Mouse (Mus musculus): ENCODE data around the gene Fam133b. TPM values are rescaled to one million over a fixed set of nuclear protein-coding genes. Genes with fewer than 3 reads are reported as not detected.

The Fam133b gene
- polyA plus RNA-seq, 1 experiment: 17.4 TPM

GRCm38 (mm10) chr5:3546226-3546625 lies 2.6 kb downstream of the Fam133b start:
- TF ChIP-seq GATA1 (IDR thresholded peaks at IDR 0.05; ENCODE audit: low read length): no peak

- TF ChIP-seq GATA1 (IDR thresholded peaks at IDR 0.05; ENCODE audit: low read length): no peak
Measured at GRCm38 (mm10) chr5:3551481-3551880, 7.8 kb downstream of the Fam133b start.

- no peak for TF ChIP-seq GATA1 (IDR thresholded peaks at IDR 0.05; ENCODE audit: low read length)
Measured at GRCm38 (mm10) chr5:3554198-3554597, 10.6 kb downstream of the Fam133b start.

- no peak for TF ChIP-seq GATA1 (IDR thresholded peaks at IDR 0.05; ENCODE audit: low read length)
Measured at GRCm38 (mm10) chr5:3571266-3571665, 27.6 kb downstream of the Fam133b start, which contains the start of gene 1700109H08Rik. Gene 1700109H08Rik (plus strand): TSS chr5:3571566.

- TF ChIP-seq GATA1 (IDR thresholded peaks at IDR 0.05; ENCODE audit: low read length): no peak
Measured at GRCm38 (mm10) chr5:3574825-3575224, 31.2 kb downstream of the Fam133b start.

- no peak for TF ChIP-seq GATA1 (IDR thresholded peaks at IDR 0.05; ENCODE audit: low read length)
Measured at GRCm38 (mm10) chr5:3577939-3578338, 34.3 kb downstream of the Fam133b start.

GRCm38 (mm10) chr5:3579066-3579465 lies 35.4 kb downstream of the Fam133b start:
- no peak for TF ChIP-seq GATA1 (IDR thresholded peaks at IDR 0.05; ENCODE audit: low read length)

GRCm38 (mm10) chr5:3595693-3596398 lies 52.2 kb downstream of the Fam133b start, which contains the start of gene Pex1:
Gene Pex1 (plus strand): TSS chr5:3596066.
- no peak for TF ChIP-seq GATA1 (IDR thresholded peaks at IDR 0.05; ENCODE audit: low read length)

GRCm38 (mm10) chr5:3596399-3596766 lies 52.8 kb downstream of the Fam133b start, which contains the start of gene Rbm48:
Gene Rbm48 (minus strand): TSS chr5:3596585.
- no peak for TF ChIP-seq GATA1 (IDR thresholded peaks at IDR 0.05; ENCODE audit: low read length)

- TF ChIP-seq GATA1 (IDR thresholded peaks at IDR 0.05; ENCODE audit: low read length): no peak
Measured at GRCm38 (mm10) chr5:3597171-3597570, 53.5 kb downstream of the Fam133b start.

- no peak for TF ChIP-seq GATA1 (IDR thresholded peaks at IDR 0.05; ENCODE audit: low read length)
Measured at GRCm38 (mm10) chr5:3598766-3599165, 55.1 kb downstream of the Fam133b start.

GRCm38 (mm10) chr5:3600298-3600697 lies 56.7 kb downstream of the Fam133b start:
- no peak for TF ChIP-seq GATA1 (IDR thresholded peaks at IDR 0.05; ENCODE audit: low read length)

- TF ChIP-seq GATA1 (IDR thresholded peaks at IDR 0.05; ENCODE audit: low read length): no peak
Measured at GRCm38 (mm10) chr5:3600790-3601189, 57.2 kb downstream of the Fam133b start.

- TF ChIP-seq GATA1 (IDR thresholded peaks at IDR 0.05; ENCODE audit: low read length): no peak
Measured at GRCm38 (mm10) chr5:3607114-3607513, 63.5 kb downstream of the Fam133b start.

- TF ChIP-seq GATA1 (IDR thresholded peaks at IDR 0.05; ENCODE audit: low read length): no peak
Measured at GRCm38 (mm10) chr5:3609241-3609640, 65.6 kb downstream of the Fam133b start.

Other genes starting within 250 kb of the Fam133b start
- 85.3 and 113 TPM in 2 replicates for gene Cdk6, start 202.3 kb upstream of the Fam133b start, polyA plus RNA-seq (2012)
- 0.26 and 0.38 TPM in 2 replicates for gene 1700109H08Rik, start 27.7 kb downstream of the Fam133b start, polyA plus RNA-seq (2012)
- 3.3 and 4.3 TPM in 2 replicates for gene Pex1, start 52.2 kb downstream of the Fam133b start, polyA plus RNA-seq (2012)
- gene Rbm48, start 52.8 kb downstream of the Fam133b start, polyA plus RNA-seq (2012): 3.9 and 5.2 TPM in 2 replicates
- gene Tmbim7, start 107.3 kb downstream of the Fam133b start, polyA plus RNA-seq (2012): not detected in 2 replicates
- 63.4 and 81.5 TPM in 2 replicates for gene Gatad1, start 113.4 kb downstream of the Fam133b start, polyA plus RNA-seq (2012)

Data from G1E-ER4 (cell line).